Mouse (Mus musculus): Measurements from ENCODE around the gene Cryl1. TPM values are rescaled to one million over a fixed set of nuclear protein-coding genes. Genes with fewer than 3 reads are reported as not detected.

Cryl1 gene
- polyA plus RNA-seq, 1 experiment from 2014 or later: 17.8 TPM

- H3K27me3 ChIP-seq: no peaks in the 10 kb centered on the region
- H3K4me2 ChIP-seq (replicated peaks): no peak overlapping the region
- H3K36me3 ChIP-seq: no peaks in the 10 kb centered on the region
- no peak for ATAC-seq (ENCODE audit: insufficient number of reproducible peaks, insufficient read depth, low FRiP score, low TSS enrichment)
- no peaks in the 10 kb centered on the region for H3K9me3 ChIP-seq
- 0 out of 2 replicates have a peak, but pooled peaks cover 11% of the 10 kb centered on the region for H3K4me1 ChIP-seq
- H3K27ac ChIP-seq: 0 out of 2 replicates have a peak overlapping the region, but pooled peaks have one; percentile 50
- no peak overlapping the region for H3K9ac ChIP-seq
- 36% methylated on average over 7 of the region's 7 CpGs for WGBS
- no peak overlapping the region for H3K4me3 ChIP-seq
Measured at GRCm38 (mm10) chr14:57315551-57315950, 82.8 kb downstream of the Cryl1 start.

DNA sequence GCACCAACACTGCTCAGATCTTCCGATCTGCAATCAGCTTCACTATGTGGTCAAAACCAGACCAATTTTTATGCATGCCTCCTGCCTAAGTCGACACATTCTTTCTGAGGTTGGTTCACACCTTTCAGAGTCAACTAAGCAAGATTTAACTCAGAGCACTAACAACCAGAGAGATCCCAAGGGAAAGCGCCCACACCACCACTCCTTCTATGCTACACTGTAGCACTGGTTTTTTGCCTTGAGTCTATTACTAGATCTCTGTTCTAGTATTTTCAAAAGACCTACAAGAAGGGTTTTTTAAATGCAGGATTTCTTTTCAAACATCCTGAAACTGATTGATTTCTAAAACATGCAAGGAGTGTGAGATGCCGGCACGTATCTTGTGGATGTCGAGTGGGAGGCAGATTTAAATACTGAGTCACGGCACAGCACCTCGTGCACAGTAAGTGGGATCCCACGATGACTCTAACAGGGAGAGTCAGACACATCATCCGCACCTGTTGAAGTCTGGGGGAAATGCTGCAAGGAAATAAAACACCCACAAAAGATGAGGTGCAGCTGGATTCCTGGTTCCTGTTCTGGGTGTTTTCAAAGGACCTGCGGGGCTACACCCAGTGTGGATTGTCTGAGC lies 96.6 kb downstream of the Cryl1 start:
- Histone ChIP-seq H3K4me2 (replicated peaks) (no peak overlapping the region), H3K4me1 (no peaks in the 10 kb centered on the region), H3K9me3 (no peaks in the 10 kb centered on the region), H3K9ac (no peak overlapping the region), H3K36me3 (no peaks in the 10 kb centered on the region), H3K27me3 (no peaks in the 10 kb centered on the region), H3K27ac (no peak overlapping the region), H3K4me3 (no peak overlapping the region)
- WGBS: 86% methylated on average over 11 of the region's 11 CpGs
- ATAC-seq (ENCODE audit: insufficient number of reproducible peaks, insufficient read depth, low FRiP score, low TSS enrichment): no peak

DNA sequence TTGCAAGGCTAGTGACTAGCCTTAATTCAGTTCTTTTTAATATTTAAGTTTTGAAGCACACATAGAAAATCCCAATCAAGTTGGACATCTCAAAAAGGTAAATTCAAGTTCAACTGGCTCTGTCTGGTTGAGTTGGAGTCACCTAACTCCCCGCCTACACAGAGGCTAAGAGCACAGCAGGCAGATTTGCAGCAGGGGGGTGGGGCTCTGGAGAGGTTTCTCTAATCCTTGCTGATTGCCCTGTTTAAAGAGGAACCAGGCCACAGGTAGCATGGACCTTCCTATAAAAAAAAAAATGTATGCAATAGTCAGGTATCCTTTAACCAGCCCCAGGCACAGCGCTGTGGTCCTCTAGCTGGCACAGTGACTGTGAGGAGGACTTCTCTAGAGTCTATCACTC lies 97.8 kb downstream of the Cryl1 start:
- 33% methylated on average over 2 of the region's 2 CpGs for WGBS
- Histone ChIP-seq H3K4me2 (replicated peaks) (no peak overlapping the region), H3K27me3 (no peaks in the 10 kb centered on the region), H3K27ac (no peak overlapping the region), H3K36me3 (no peaks in the 10 kb centered on the region), H3K9ac (no peak overlapping the region), H3K4me3 (no peak overlapping the region), H3K9me3 (no peaks in the 10 kb centered on the region), H3K4me1 (no peaks in the 10 kb centered on the region)
- no peak for ATAC-seq (ENCODE audit: insufficient number of reproducible peaks, insufficient read depth, low FRiP score, low TSS enrichment)

DNA sequence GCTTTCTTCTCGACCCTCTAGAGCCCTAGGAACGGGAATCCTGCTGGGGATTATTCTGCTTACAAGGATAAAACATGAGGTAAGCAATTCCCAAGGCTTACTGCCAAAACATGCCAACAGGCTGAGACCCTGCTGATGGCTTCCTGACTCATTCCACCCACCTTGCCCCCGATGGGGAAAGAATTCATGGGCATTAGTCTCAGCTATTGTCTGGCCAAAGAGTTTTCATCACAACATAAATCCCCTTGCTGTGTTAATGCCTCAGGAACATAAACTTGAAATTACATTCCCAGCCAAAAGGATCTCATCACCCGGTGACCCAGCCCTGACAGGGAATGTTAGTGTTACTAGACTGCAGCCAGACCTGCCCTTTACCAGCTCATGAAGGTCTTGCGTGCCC lies 100.7 kb downstream of the Cryl1 start:
- no peak overlapping the region for H3K27ac ChIP-seq
- no peaks in the 10 kb centered on the region for H3K36me3 ChIP-seq
- no peaks in the 10 kb centered on the region for H3K9me3 ChIP-seq
- no peak overlapping the region for H3K9ac ChIP-seq
- no peak overlapping the region for H3K4me3 ChIP-seq
- 68% methylated on average over 5 of the region's 5 CpGs for WGBS
- no peaks in the 10 kb centered on the region for H3K27me3 ChIP-seq
- H3K4me1 ChIP-seq: no peaks in the 10 kb centered on the region
- ATAC-seq (ENCODE audit: insufficient number of reproducible peaks, insufficient read depth, low FRiP score, low TSS enrichment): no peak
- H3K4me2 ChIP-seq (replicated peaks): no peak overlapping the region

GRCm38 (mm10) chr14:57291399-57291942 lies 106.9 kb downstream of the Cryl1 start:
- no peaks in the 10 kb centered on the region for H3K9me3 ChIP-seq
- no peak for ATAC-seq (ENCODE audit: insufficient number of reproducible peaks, insufficient read depth, low FRiP score, low TSS enrichment)
- no peak overlapping the region for H3K4me3 ChIP-seq
- no peaks in the 10 kb centered on the region for H3K36me3 ChIP-seq
- 86% methylated on average over 7 of the region's 7 CpGs for WGBS
- H3K4me2 ChIP-seq (replicated peaks): no peak overlapping the region
- H3K4me1 ChIP-seq: no peaks in the 10 kb centered on the region
- no peak overlapping the region for H3K9ac ChIP-seq
- no peak overlapping the region for H3K27ac ChIP-seq
- no peaks in the 10 kb centered on the region for H3K27me3 ChIP-seq

DNA sequence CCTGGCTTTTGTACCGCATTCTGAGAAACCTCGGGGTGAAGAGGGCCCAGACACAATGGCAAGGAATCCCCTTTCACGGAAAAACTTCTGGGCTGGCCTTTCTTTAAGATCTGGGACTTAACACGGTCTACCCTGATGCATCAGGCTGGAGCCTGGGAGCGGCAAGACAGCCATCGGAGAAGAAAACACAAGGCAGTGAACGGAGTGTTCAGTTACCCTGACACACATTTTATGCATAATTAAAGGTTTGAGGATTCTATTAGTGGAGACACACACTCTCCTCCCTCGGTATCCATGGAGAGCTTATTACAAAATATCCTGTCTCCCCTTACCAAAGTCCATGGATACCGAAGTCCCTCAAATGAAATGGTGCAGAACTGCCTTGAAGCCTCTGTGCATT lies 109.2 kb downstream of the Cryl1 start:
- ATAC-seq (ENCODE audit: insufficient number of reproducible peaks, insufficient read depth, low FRiP score, low TSS enrichment): no peak
- H3K9ac ChIP-seq: no peak overlapping the region
- 53% methylated on average over 9 of the region's 9 CpGs for WGBS
- no peak overlapping the region for H3K27ac ChIP-seq
- H3K4me2 ChIP-seq (replicated peaks): no peak overlapping the region
- no peaks in the 10 kb centered on the region for H3K36me3 ChIP-seq
- no peaks in the 10 kb centered on the region for H3K27me3 ChIP-seq
- no peaks in the 10 kb centered on the region for H3K9me3 ChIP-seq
- no peaks in the 10 kb centered on the region for H3K4me1 ChIP-seq
- no peak overlapping the region for H3K4me3 ChIP-seq

DNA sequence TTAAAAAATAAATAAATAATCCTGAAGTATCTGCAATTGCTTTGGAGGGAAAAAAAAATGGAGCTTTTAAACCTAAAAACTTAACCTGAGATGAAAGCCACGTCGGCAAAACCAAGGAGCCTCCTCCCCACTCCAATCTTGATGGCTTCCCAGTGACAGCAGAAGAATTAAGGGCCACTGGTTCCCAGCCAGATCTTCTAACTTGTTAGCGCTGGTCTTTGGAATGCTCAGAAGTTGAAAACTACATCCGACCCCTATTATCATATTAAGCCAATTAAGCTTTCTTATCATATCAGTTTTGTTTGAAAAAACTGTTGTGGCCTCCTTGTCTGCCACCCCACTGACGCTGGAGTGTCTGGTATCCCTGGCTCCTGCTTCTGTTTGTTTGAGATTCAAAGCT lies 114.5 kb downstream of the Cryl1 start:
- H3K9me3 ChIP-seq: no peaks in the 10 kb centered on the region
- H3K4me2 ChIP-seq (replicated peaks): no peak overlapping the region
- no peak for ATAC-seq (ENCODE audit: insufficient number of reproducible peaks, insufficient read depth, low FRiP score, low TSS enrichment)
- H3K4me1 ChIP-seq: peaks cover 5% of the 10 kb centered on the region; the same call in 1 of the 2 replicates
- H3K27ac ChIP-seq: no peak overlapping the region
- WGBS: 39% methylated on average over 5 of the region's 5 CpGs
- H3K27me3 ChIP-seq: no peaks in the 10 kb centered on the region
- H3K4me3 ChIP-seq: no peak overlapping the region
- H3K9ac ChIP-seq: no peak overlapping the region
- H3K36me3 ChIP-seq: no peaks in the 10 kb centered on the region

GRCm38 (mm10) chr14:57282591-57282990 lies 115.7 kb downstream of the Cryl1 start:
- Histone ChIP-seq H3K4me3 (no peak overlapping the region), H3K9ac (no peak overlapping the region), H3K36me3 (no peaks in the 10 kb centered on the region), H3K4me2 (replicated peaks) (no peak overlapping the region), H3K4me1 (peaks cover 5% of the 10 kb centered on the region; the same call in 1 of the 2 replicates), H3K27ac (no peak overlapping the region), H3K27me3 (no peaks in the 10 kb centered on the region), H3K9me3 (no peaks in the 10 kb centered on the region)
- ATAC-seq (ENCODE audit: insufficient number of reproducible peaks, insufficient read depth, low FRiP score, low TSS enrichment): no peak
- 26% methylated on average over 2 of the region's 2 CpGs for WGBS

- no peaks in the 10 kb centered on the region for H3K27me3 ChIP-seq
- H3K9ac ChIP-seq: no peak overlapping the region
- 85% methylated on average over 3 of the region's 3 CpGs for WGBS
- no peak overlapping the region for H3K4me3 ChIP-seq
- H3K4me2 ChIP-seq (replicated peaks): no peak overlapping the region
- no peak overlapping the region for H3K27ac ChIP-seq
- no peak for ATAC-seq (ENCODE audit: insufficient number of reproducible peaks, insufficient read depth, low FRiP score, low TSS enrichment)
- H3K36me3 ChIP-seq: no peaks in the 10 kb centered on the region
- H3K9me3 ChIP-seq: no peaks in the 10 kb centered on the region
- peaks cover 5% of the 10 kb centered on the region; the same call in 1 of the 2 replicates for H3K4me1 ChIP-seq
Measured at GRCm38 (mm10) chr14:57280835-57281234, 117.5 kb downstream of the Cryl1 start.

GRCm38 (mm10) chr14:57276481-57277012 lies 121.8 kb downstream of the Cryl1 start:
- Histone ChIP-seq H3K9ac (no peak overlapping the region), H3K4me1 (no peaks in the 10 kb centered on the region), H3K9me3 (no peaks in the 10 kb centered on the region), H3K4me3 (no peak overlapping the region), H3K27ac (no peak overlapping the region), H3K27me3 (no peaks in the 10 kb centered on the region), H3K4me2 (replicated peaks) (no peak overlapping the region), H3K36me3 (no peaks in the 10 kb centered on the region)
- no peak for ATAC-seq (ENCODE audit: insufficient number of reproducible peaks, insufficient read depth, low FRiP score, low TSS enrichment)
- 61% methylated on average over 7 of the region's 7 CpGs for WGBS

GRCm38 (mm10) chr14:57272341-57272740 lies 126.0 kb downstream of the Cryl1 start:
- Histone ChIP-seq H3K27me3 (no peaks in the 10 kb centered on the region), H3K9me3 (no peaks in the 10 kb centered on the region), H3K9ac (no peak overlapping the region), H3K4me3 (no peak overlapping the region), H3K4me2 (replicated peaks) (no peak overlapping the region), H3K4me1 (no peaks in the 10 kb centered on the region), H3K36me3 (no peaks in the 10 kb centered on the region), H3K27ac (no peak overlapping the region)
- WGBS: 80% methylated on average over 1 of the region's 1 CpGs
- ATAC-seq (ENCODE audit: insufficient number of reproducible peaks, insufficient read depth, low FRiP score, low TSS enrichment): no peak

DNA sequence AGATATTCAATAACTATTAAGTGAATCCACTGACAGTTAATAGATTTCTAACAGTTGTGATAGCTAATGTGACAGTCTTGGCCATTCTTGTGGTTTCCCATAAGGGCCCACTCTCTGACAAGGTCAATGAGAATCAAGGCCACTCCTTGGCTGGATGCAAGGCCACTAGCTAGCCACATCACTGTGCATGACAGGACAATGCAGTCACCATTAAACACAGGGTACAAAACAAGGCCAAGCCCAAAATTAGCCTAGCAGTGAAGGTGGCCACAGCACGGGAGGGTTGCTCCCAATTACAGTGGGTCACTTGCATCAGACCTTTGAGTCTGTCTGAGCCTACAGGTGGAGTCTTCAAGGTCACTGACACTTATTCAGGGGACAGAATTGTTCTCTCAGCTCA lies 126.5 kb downstream of the Cryl1 start:
- Histone ChIP-seq H3K4me2 (replicated peaks) (no peak overlapping the region), H3K9ac (no peak overlapping the region), H3K36me3 (no peaks in the 10 kb centered on the region), H3K27ac (no peak overlapping the region), H3K4me1 (no peaks in the 10 kb centered on the region), H3K4me3 (no peak overlapping the region), H3K27me3 (no peaks in the 10 kb centered on the region), H3K9me3 (no peaks in the 10 kb centered on the region)
- WGBS: 58% methylated on average over 1 of the region's 1 CpGs
- no peak for ATAC-seq (ENCODE audit: insufficient number of reproducible peaks, insufficient read depth, low FRiP score, low TSS enrichment)
